Mouse (Mus musculus) kidney, postnatal 4 days (tissue): Measurements from ENCODE around the gene Tmem242.

Source experiments
- DNase-seq, 2 experiments: peaks; one replicate each; pipeline ENCODE4 v3.0.0; 2021; ENCODE audit warnings: mixed read lengths in 2 of 2

Tmem242 gene

GRCm38 (mm10) chr17:5414041-5414440 lies 26.0 kb downstream of the Tmem242 start:
- DNase-seq, result no peak

GRCm38 (mm10) chr17:5413350-5413749 lies 26.7 kb downstream of the Tmem242 start:
- DNase-seq, result no peak

GRCm38 (mm10) chr17:5412740-5413139 lies 27.3 kb downstream of the Tmem242 start:
- no peak for DNase-seq

GRCm38 (mm10) chr17:5412301-5412700 lies 27.8 kb downstream of the Tmem242 start:
- DNase-seq, result no peak

GRCm38 (mm10) chr17:5411205-5411604 lies 28.9 kb downstream of the Tmem242 start:
- DNase-seq, result no peak

- no peak for DNase-seq
These were observed 29.7 kb downstream of the Tmem242 start for GRCm38 (mm10) chr17:5410336-5410735.

DNA sequence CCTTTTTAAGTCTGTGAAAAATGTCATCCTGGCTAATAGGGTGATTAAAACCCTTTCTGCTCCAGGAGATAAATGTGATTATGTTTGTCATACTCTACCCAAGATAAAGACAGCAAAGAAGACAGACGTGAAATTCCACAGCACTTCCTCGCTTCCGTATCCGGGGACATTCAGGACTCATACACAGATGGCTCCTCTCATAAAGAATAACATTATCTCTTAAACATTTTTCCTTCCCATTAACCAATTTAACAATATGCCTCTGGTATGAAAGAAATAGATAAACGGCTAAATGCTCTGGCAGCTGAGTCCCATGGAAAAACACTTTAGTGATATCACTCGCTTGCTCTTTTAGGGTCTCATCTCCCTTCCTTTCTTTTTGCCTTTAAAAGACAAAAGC lies 33.0 kb downstream of the Tmem242 start:
- DNase-seq, result no peak

- DNase-seq, result peak; percentile 59 to 73
These were observed 33.5 kb downstream of the Tmem242 start for GRCm38 (mm10) chr17:5406566-5406965.

DNA sequence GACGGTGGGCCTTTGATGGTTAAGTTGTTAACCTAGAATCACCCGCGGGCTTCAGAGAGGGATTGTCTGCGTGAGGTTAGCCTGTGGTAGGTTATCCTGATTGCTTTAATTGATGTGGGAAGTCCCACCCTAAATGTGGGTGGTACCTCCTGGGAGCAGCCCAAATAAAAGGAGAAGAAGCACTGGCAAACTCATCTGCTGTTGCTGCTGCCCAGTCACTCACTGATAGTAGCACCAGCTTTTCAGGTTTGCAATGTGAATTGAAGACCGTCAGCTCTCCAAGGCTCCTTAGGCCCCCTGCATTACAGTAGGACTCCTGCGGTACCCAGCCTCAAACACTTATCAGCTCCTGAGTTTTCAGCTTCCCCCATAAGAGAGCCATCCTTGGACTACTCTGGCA lies 36.2 kb downstream of the Tmem242 start:
- DNase-seq, result no peak

- peak; percentile 89 to 94 for DNase-seq
These were observed 37.4 kb downstream of the Tmem242 start for GRCm38 (mm10) chr17:5402624-5403023.

GRCm38 (mm10) chr17:5402069-5402468 lies 38.0 kb downstream of the Tmem242 start:
- peak; percentile 88 to 89 for DNase-seq

- no peak for DNase-seq
These were observed 38.8 kb downstream of the Tmem242 start for GRCm38 (mm10) chr17:5401288-5401687.

- no peak for DNase-seq
These were observed 39.5 kb downstream of the Tmem242 start for GRCm38 (mm10) chr17:5400435-5401090.

GRCm38 (mm10) chr17:5397148-5398007 lies 42.7 kb downstream of the Tmem242 start:
- peak; percentile 93 for DNase-seq

DNA sequence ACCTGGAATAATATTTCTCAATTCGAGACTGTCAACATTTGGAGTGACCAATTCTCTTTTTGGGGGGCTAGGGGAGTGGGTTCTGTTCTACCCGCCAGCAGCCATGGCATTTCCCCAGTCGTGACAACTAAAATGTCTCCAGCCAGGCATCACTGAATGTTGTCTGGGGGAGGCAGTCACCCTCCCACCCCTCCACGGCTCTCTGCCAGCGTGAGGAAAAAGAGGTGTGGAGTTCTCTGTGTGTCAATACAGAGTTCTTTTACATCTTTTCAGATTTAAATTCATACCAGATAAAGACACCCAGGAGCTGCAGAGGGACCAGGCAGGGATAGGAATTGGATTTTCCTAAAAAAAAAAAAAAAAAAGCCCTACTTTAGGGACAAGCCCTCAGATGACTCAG lies 43.8 kb downstream of the Tmem242 start:
- DNase-seq, result no peak

DNA sequence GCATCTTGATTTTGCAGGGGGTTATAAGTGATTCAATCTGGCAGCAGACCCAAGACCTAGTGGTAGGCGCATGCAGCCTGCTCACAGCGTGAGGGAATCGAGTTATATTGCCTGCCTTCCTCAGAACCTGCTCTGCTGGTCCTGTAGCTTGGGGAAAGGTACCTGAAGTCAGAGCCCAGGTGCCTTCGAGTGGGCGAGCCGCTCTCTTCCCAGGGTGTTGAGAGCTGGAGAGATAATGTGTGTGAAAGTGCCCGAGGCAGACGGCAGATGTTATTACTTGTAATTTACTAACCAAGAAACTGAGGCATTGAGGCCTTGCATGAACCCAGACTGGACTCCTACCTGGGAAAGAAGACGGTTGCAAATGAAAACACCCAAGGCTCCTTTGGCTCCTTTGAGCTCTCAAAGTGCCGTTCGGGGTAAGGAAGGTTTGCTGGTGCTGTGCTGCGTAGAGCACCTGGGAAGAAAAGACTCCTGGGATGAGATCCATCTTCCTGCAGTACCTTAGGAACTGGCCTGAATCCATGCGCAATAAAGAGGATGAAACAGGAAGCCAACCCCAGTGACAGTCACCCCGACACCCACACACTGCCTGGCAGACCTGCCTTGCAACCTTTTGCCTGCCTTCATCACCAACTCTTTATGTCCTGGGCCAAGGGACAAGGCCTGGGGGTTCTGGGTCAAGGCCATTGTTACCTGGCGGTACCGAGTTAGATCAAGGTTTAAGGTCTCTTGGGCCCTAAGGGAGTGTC lies 44.4 kb downstream of the Tmem242 start:
- DNase-seq, result no peak

DNA sequence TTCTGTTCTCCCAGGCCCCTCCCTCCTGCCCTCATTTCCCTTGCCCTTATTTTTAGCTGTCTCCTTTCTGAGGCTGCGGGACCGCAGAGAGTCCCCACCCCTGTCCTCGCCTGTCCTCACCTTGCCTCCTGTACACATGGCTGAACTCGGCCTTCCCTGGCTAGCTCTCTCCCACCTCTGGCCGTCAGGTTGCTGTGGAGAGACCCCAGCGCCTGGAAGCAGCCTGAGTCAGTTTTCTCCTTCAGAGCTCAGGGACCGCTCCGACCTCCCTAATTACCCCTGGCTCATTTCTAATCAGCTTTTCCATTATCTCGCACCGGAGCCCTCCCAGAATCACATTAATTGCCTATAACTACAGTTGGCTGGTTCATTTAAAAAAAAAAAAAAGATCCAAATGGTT lies 49.4 kb downstream of the Tmem242 start:
- no peak for DNase-seq

- no peak for DNase-seq
These were observed 51.7 kb downstream of the Tmem242 start for GRCm38 (mm10) chr17:5388351-5388750.

- no peak for DNase-seq
These were observed 53.0 kb downstream of the Tmem242 start for GRCm38 (mm10) chr17:5386885-5387545.

DNA sequence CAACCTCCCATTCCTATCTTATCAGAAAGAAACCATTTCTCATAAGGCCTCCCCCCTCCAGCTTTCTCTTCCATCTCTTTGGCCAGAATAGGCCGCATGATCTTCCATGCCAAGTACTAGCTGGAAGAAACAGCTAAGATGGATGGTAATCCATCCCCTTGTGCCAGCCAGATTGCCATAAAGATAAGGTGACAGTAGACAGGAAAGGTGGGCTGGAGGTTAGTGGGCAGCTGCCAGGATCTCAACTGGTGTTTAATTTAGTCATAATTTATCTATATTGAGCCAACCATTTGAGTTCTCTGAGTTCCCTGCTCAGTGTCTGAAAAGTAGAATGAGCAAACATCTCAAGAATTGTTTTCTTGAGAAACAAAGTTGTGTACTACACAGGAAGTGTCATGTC lies 54.4 kb downstream of the Tmem242 start:
- DNase-seq, result no peak

GRCm38 (mm10) chr17:5377930-5378310 lies 62.1 kb downstream of the Tmem242 start:
- peak; percentile 75 for DNase-seq

DNA sequence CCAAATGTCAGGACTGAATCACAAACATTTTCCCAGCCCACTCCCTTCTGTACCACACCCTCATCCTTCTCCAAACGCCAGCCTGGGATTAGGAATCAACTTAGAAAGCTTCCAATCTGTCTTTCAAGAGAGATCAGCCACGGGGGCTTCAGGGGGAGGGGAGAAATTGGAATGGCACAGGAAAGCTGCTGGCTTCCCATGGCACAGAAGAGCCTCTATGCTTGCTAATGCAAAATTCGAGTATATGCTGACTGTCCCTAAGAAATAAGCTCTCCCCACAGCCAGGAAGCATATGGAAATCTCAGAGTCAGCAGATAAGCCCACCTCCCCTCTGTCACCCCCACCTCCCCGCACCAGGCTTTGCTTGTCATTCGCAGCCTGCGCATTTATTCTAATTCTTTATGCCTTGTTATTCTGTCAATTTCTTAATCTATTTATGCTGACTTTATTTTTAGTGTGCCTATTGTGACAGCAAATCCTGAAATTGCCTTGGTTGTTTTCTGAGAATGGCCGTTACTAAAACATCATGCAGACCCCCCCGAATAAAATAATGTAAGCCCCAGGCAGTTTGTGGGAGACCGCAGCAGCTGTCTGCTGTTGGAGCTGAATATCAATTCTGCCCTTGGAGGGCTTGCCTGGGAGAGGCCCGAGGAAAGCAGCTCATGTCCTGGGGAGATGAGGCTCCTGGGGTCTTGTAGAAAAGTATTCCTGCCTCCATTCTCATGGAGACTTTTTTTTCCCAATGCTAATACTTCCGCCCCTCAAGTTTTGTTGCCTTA lies 62.7 kb downstream of the Tmem242 start:
- no peak for DNase-seq
